Mouse (Mus musculus) ES-E14 (cell line): ENCODE data around the gene Arl15.

ENCODE experiments used
- CHD2 ChIP-seq: IDR thresholded peaks from 2 replicates; pipeline ENCODE4 v1.6.1; 2014; ENCODE audit warnings: mild to moderate bottlenecking, low read depth, low read length, inconsistent platforms
- HCFC1 ChIP-seq: IDR thresholded peaks from 2 replicates; pipeline ENCODE4 v1.6.1; 2012; ENCODE audit warnings: low read length, inconsistent platforms, borderline replicate concordance; ENCODE audit not compliant: insufficient read depth
- MAFK ChIP-seq: IDR thresholded peaks from 2 replicates; pipeline ENCODE4 v1.6.1; 2014; ENCODE audit warnings: mild to moderate bottlenecking, low read depth, low read length, inconsistent platforms; ENCODE audit not compliant: insufficient read depth
- ZC3H11A ChIP-seq: IDR thresholded peaks from 2 replicates; pipeline ENCODE4 v1.6.1; 2012; ENCODE audit warnings: low read depth, mild to moderate bottlenecking, inconsistent platforms, low read length, borderline replicate concordance
- ZNF384 ChIP-seq: IDR thresholded peaks from 2 replicates; pipeline ENCODE4 v1.6.1; 2012; ENCODE audit warnings: low read depth, low read length, inconsistent platforms

DNA sequence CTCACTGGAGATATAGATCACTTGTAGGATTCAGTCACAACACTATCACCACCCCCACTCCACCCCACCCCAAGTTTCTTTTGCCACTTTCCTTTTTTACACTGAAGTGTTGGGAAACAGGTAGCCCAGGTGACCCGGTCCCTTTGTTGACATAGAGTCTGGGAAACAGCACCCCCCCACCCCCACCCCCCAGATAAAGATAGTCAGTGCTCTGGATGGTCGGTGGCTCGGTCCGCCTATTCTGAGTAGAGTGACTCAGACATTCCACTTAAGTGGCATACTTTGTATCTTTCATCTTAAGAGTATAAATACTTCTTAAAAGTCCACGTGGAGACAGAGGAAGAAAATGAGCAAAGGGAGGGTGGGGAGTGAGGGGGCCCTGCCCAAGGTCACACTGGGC lies 292.0 kb downstream of the Arl15 start:
- TF ChIP-seq ZNF384 (no peak), MAFK (no peak), CHD2 (no peak), HCFC1 (no peak), ZC3H11A (no peak)
